Mouse (Mus musculus) lung, embryonic 16.5 days (tissue): ENCODE data around the gene Zfp346. TPM values are rescaled to one million over a fixed set of nuclear protein-coding genes. Genes with fewer than 3 reads are reported as not detected.

Source experiments
- ATAC-seq: fragments of 200-750 bp; cut with Nextera tagmentation; 2 replicates; pipeline ENCODE4 v1.8.0; 2017; ENCODE audit warnings: low read depth, mild to moderate bottlenecking, moderate library complexity
- H3K27ac ChIP-seq: fragments of 300-500 bp; sonication (generic); 2 replicates; pipeline ENCODE4 v1.5.1; 2014; ENCODE audit warnings: mild to moderate bottlenecking, control low read depth, low read length
- H3K27me3 ChIP-seq: fragments of 300-500 bp; sonication (generic); 2 replicates; pipeline ENCODE4 v1.6.1; 2014; ENCODE audit warnings: low read depth, low read length, mixed read lengths; ENCODE audit not compliant: control insufficient read depth, insufficient read depth
- H3K36me3 ChIP-seq: fragments of 300-500 bp; sonication (generic); 2 replicates; pipeline ENCODE4 v1.6.1; 2014; ENCODE audit warnings: low read length; ENCODE audit not compliant: control insufficient read depth, insufficient read depth
- H3K4me1 ChIP-seq: fragments of 300-500 bp; sonication (generic); replicated peaks from 2 replicates; pipeline ENCODE4 v1.6.1; 2014; ENCODE audit warnings: low read length, mixed read lengths; ENCODE audit not compliant: control insufficient read depth, insufficient read depth
- H3K4me2 ChIP-seq: fragments of 300-500 bp; sonication (generic); 2 replicates; pipeline ENCODE4 v1.6.1; 2014; ENCODE audit warnings: low read depth, low read length, control low read depth
- H3K4me3 ChIP-seq: fragments of 300-500 bp; sonication (generic); 2 replicates; pipeline ENCODE4 v1.5.1; 2014; ENCODE audit warnings: mild to moderate bottlenecking, low read length, control low read depth
- H3K9ac ChIP-seq: fragments of 300-500 bp; sonication (generic); 2 replicates; pipeline ENCODE4 v1.6.1; 2014; ENCODE audit warnings: low read length, control low read depth
- H3K9me3 ChIP-seq: fragments of 300-500 bp; sonication (generic); 2 replicates; pipeline ENCODE4 v1.6.1; 2016; ENCODE audit warnings: low read length; ENCODE audit not compliant: control insufficient read depth
- WGBS: fragments of 180-500 bp; shearing (Covaris S2); extraction: QIAGEN DNeasy Blood & Tissue Kit; methylation state at CpG from one replicate; pipeline ENCODE4 v1.1.7; 2014; 5-methylcytosine and 5-hydroxymethylcytosine counted together
- polyA plus RNA-seq: library from polyadenylated mRNA; unstranded; fragments of >200 nt; fragmentation: Nextera tagmentation; extraction: Ambion mirVana; gene quantifications from 2 replicates; pipeline ENCODE4 v1.2.1, GENCODE M21; 2015

Zfp346 gene
- polyA plus RNA-seq, 1 experiment from 2014 or later, result 20.0 TPM

GRCm38 (mm10) chr13:55177903-55178496 lies 72.9 kb downstream of the Zfp346 start:
- no peaks in the 10 kb centered on the region for H3K9me3 ChIP-seq
- no peak overlapping the region for H3K4me3 ChIP-seq
- 59% methylated on average over 4 of the region's 4 CpGs for WGBS
- H3K27ac ChIP-seq, result no peak overlapping the region
- no peaks in the 10 kb centered on the region; the same call in 1 of the 2 replicates for H3K4me1 ChIP-seq
- H3K36me3 ChIP-seq, result no peaks in the 10 kb centered on the region
- H3K4me2 ChIP-seq, result no peak overlapping the region
- no peak for ATAC-seq
- no peak overlapping the region for H3K9ac ChIP-seq
- H3K27me3 ChIP-seq, result no peaks in the 10 kb centered on the region

DNA sequence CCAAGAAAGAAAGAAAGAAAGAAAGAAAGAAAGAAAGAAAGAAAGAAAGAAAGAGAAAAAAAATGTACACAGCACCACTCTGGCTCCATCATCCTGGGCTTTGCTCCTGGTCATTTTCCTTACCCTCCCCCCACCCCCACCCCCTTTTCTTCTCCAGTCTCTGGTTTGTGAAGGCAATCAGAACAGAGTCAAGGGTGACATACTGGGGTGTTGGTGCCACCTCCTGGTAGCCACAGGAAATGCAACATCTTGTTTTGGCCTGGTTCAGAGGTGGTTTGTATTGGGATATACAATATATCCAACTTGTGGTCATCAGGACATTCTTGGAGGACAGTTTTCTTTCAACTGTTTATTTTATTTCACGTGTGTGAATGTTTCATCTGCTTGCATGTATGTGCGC lies 73.4 kb downstream of the Zfp346 start:
- no peaks in the 10 kb centered on the region; the same call in 1 of the 2 replicates for H3K4me1 ChIP-seq
- H3K9me3 ChIP-seq, result no peaks in the 10 kb centered on the region
- H3K9ac ChIP-seq, result no peak overlapping the region
- H3K27ac ChIP-seq, result no peak overlapping the region
- peak; percentile 18 for ATAC-seq
- H3K36me3 ChIP-seq, result no peaks in the 10 kb centered on the region
- no peaks in the 10 kb centered on the region for H3K27me3 ChIP-seq
- no peak overlapping the region for H3K4me2 ChIP-seq
- WGBS, result 34% methylated on average over 2 of the region's 2 CpGs
- H3K4me3 ChIP-seq, result no peak overlapping the region

- no peaks in the 10 kb centered on the region for H3K36me3 ChIP-seq
- H3K4me2 ChIP-seq, result no peak overlapping the region
- H3K27ac ChIP-seq, result no peak overlapping the region
- no peaks in the 10 kb centered on the region for H3K9me3 ChIP-seq
- no peak overlapping the region for H3K4me3 ChIP-seq
- ATAC-seq, result no peak
- WGBS, result 84% methylated on average over 3 of the region's 3 CpGs
- no peak overlapping the region for H3K9ac ChIP-seq
- no peaks in the 10 kb centered on the region; the same call in 1 of the 2 replicates for H3K4me1 ChIP-seq
- no peaks in the 10 kb centered on the region for H3K27me3 ChIP-seq
These were observed 74.5 kb downstream of the Zfp346 start for GRCm38 (mm10) chr13:55179591-55179990.

DNA sequence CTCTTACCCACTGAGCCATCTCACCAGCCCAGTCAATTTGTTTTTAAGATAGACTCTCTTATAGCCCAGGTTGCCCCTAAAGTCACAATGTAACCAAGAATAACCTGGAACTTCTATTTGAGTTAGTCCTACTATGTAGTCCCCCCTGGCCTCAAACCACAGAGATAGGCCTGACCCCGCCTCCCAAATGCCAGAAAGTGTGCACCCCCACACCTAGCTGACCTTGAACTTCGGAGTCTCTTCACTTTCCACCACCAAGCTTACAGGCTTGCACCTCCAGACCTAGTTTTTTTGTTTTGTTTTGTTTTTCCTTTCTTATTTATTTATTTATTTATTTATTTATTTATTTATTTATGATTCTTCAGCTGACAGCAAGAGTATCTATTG lies 76.7 kb downstream of the Zfp346 start:
- no peak overlapping the region for H3K9ac ChIP-seq
- H3K27ac ChIP-seq, result no peak overlapping the region
- peak overlapping the region; percentile 54 for H3K4me2 ChIP-seq
- peak overlapping the region; percentile 52 for H3K4me3 ChIP-seq
- H3K36me3 ChIP-seq, result no peaks in the 10 kb centered on the region
- H3K4me1 ChIP-seq, result no peaks in the 10 kb centered on the region; the same call in 1 of the 2 replicates
- H3K9me3 ChIP-seq, result no peaks in the 10 kb centered on the region
- no peak for ATAC-seq
- no peaks in the 10 kb centered on the region for H3K27me3 ChIP-seq
- 69% methylated on average over 2 of the region's 2 CpGs for WGBS

DNA sequence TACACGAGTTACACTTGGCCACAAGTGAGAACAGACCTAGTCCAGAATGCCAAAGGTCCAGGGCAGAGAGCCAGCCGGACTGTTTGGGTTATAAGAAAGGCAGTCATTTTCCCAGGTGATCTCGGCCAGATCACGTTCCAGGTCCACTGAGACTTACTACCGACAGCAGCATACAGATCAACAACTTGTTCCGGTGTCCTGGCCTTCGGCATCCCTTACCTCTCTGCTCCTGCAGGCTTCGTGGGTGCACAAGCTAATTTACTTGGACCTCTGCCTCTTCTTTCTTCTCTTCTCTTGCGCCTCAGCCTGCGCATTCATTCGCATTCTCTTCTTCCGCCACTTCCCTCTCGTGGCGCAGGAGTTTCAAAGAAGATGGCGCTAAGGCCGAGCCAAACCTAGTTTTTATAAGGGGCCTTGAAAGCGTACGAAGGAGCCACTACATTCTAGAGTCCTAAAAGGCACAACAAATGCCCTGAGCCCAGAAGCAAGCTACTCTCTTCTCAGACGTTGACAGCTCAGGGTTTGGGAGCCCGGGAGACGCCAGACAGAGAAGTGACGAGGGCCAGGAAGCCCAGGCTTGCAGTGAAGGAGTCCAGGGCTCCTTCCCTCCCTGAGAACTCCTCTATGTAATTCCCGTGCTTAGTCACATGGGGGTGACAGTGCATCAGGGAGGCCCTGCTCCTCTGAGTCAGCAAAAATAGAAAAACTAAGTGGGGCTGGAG lies 77.2 kb downstream of the Zfp346 start:
- Histone ChIP-seq H3K4me1 (no peaks in the 10 kb centered on the region; the same call in 1 of the 2 replicates), H3K36me3 (no peaks in the 10 kb centered on the region), H3K9me3 (no peaks in the 10 kb centered on the region), H3K9ac (peak overlapping the region; percentile 70), H3K4me3 (peak overlapping the region; percentile 52), H3K4me2 (peak overlapping the region; percentile 54), H3K27me3 (no peaks in the 10 kb centered on the region), H3K27ac (peak overlapping the region; percentile 95)
- 2% methylated on average over 23 of the region's 23 CpGs for WGBS
- ATAC-seq, result peak; percentile 92

- Histone ChIP-seq H3K4me3 (no peak overlapping the region), H3K27me3 (no peaks in the 10 kb centered on the region), H3K4me2 (no peak overlapping the region), H3K9ac (no peak overlapping the region), H3K9me3 (no peaks in the 10 kb centered on the region), H3K36me3 (no peaks in the 10 kb centered on the region), H3K4me1 (no peaks in the 10 kb centered on the region; the same call in 1 of the 2 replicates), H3K27ac (no peak overlapping the region)
- no peak for ATAC-seq
- WGBS, result 81% methylated on average over 6 of the region's 6 CpGs
These were observed 78.3 kb downstream of the Zfp346 start for GRCm38 (mm10) chr13:55183382-55183781.

Other genes with a start within 250 kb of the Zfp346 start
- 4.3 TPM in 2 replicates for gene Unc5a, start 155.9 kb upstream of the Zfp346 start, polyA plus RNA-seq
- 0.95 and 1.3 TPM in 2 replicates for gene Hk3, start 83.9 kb upstream of the Zfp346 start, polyA plus RNA-seq
- 30.9 and 34.7 TPM in 2 replicates for gene Uimc1, start 5.0 kb upstream of the Zfp346 start, polyA plus RNA-seq
- not detected in 2 replicates for gene Gm17617, start 28.2 kb downstream of the Zfp346 start, polyA plus RNA-seq
- gene Fgfr4, start 47.3 kb downstream of the Zfp346 start, polyA plus RNA-seq, result 26.3 and 27.7 TPM in 2 replicates
- gene Nsd1, start 104.5 kb downstream of the Zfp346 start, polyA plus RNA-seq, result 50.7 and 56.2 TPM in 2 replicates
- 466 and 483 TPM in 2 replicates for gene Prelid1, start 215.2 kb downstream of the Zfp346 start, polyA plus RNA-seq
- 76.9 and 84.3 TPM in 2 replicates for gene Rab24, start 216.6 kb downstream of the Zfp346 start, polyA plus RNA-seq
- 44.0 and 46.4 TPM in 2 replicates for gene Mxd3, start 224.5 kb downstream of the Zfp346 start, polyA plus RNA-seq